Mouse (Mus musculus) liver, embryonic 13.5 days (tissue): ENCODE measurements around the gene Chit1. TPM values are rescaled to one million over a fixed set of nuclear protein-coding genes. Genes with fewer than 3 reads are reported as not detected.

ENCODE experiments used
- polyA plus RNA-seq: library from polyadenylated mRNA; unstranded; fragments of >200 nt; fragmentation: Nextera tagmentation; extraction: Ambion mirVana; gene quantifications from 2 replicates; pipeline ENCODE4 v1.2.1, GENCODE M21; 2015

The Chit1 gene
- polyA plus RNA-seq, 1 experiment from 2014 or later = 0.12 TPM

Other genes with a start within 250 kb of the Chit1 start
- gene Optc, start 203.2 kb upstream of the Chit1 start, polyA plus RNA-seq = 0.07 and 0.22 TPM in 2 replicates
- 1.7 and 2.6 TPM in 2 replicates for gene Prelp, start 189.8 kb upstream of the Chit1 start, polyA plus RNA-seq
- gene Fmod, start 74.0 kb upstream of the Chit1 start, polyA plus RNA-seq = 2.2 and 2.5 TPM in 2 replicates
- 79.6 and 89.1 TPM in 2 replicates for gene Btg2, start 32.1 kb upstream of the Chit1 start, polyA plus RNA-seq
- gene Chil1, start 70.9 kb downstream of the Chit1 start, polyA plus RNA-seq = 1.8 and 2.4 TPM in 2 replicates
- gene Mybph, start 82.2 kb downstream of the Chit1 start, polyA plus RNA-seq = 1.6 and 1.9 TPM in 2 replicates
- 0.12 and 0.13 TPM in 2 replicates for gene Adora1, start 124.2 kb downstream of the Chit1 start, polyA plus RNA-seq
- 2.7 and 4.1 TPM in 2 replicates for gene Myog, start 178.7 kb downstream of the Chit1 start, polyA plus RNA-seq
- 1.1 and 1.2 TPM in 2 replicates for gene Ppfia4, start 221.7 kb downstream of the Chit1 start, polyA plus RNA-seq